Mouse (Mus musculus) heart, embryonic 15.5 days (tissue): ENCODE results near the gene Zswim3. TPM values are rescaled to one million over a fixed set of nuclear protein-coding genes. Genes with fewer than 3 reads are reported as not detected.

ENCODE experiments used
- ATAC-seq: fragments of 200-750 bp; cut with Nextera tagmentation; replicated peaks from 2 replicates; pipeline ENCODE4 v1.8.0; 2017; ENCODE audit warnings: low read depth, moderate TSS enrichment; ENCODE audit not compliant: insufficient number of reproducible peaks, insufficient read depth, low FRiP score
- H3K27ac ChIP-seq: fragments of 300-500 bp; sonication (generic); 2 replicates; pipeline ENCODE4 v1.5.1; 2015; ENCODE audit warnings: mild to moderate bottlenecking, inconsistent platforms
- H3K27me3 ChIP-seq: fragments of 300-500 bp; sonication (generic); 2 replicates; pipeline ENCODE4 v1.6.1; 2015; ENCODE audit warnings: inconsistent platforms
- H3K36me3 ChIP-seq: fragments of 300-500 bp; sonication (generic); 2 replicates; pipeline ENCODE4 v1.6.1; 2015; ENCODE audit warnings: mild to moderate bottlenecking, inconsistent platforms
- H3K4me1 ChIP-seq: fragments of 300-500 bp; sonication (generic); replicated peaks from 2 replicates; pipeline ENCODE4 v1.6.1; 2015; ENCODE audit warnings: inconsistent platforms
- H3K4me2 ChIP-seq: fragments of 300-500 bp; sonication (generic); 2 replicates; pipeline ENCODE4 v1.6.1; 2015; ENCODE audit warnings: inconsistent platforms, mild to moderate bottlenecking, moderate library complexity
- H3K4me3 ChIP-seq: fragments of 300-500 bp; sonication (generic); 2 replicates; pipeline ENCODE4 v1.5.1; 2015; ENCODE audit warnings: mild to moderate bottlenecking, inconsistent platforms
- H3K9ac ChIP-seq: fragments of 300-500 bp; sonication (generic); 2 replicates; pipeline ENCODE4 v1.6.1; 2015; ENCODE audit warnings: mild to moderate bottlenecking, inconsistent platforms
- H3K9me3 ChIP-seq: fragments of 300-500 bp; sonication (generic); replicated peaks from 2 replicates; pipeline ENCODE4 v1.6.1; 2016; ENCODE audit warnings: inconsistent platforms
- WGBS: fragments of 180-500 bp; shearing (Covaris S2); methylation state at CpG from one replicate; pipeline ENCODE4 v1.1.7; 2015; ENCODE audit warnings: mixed read lengths; 5-methylcytosine and 5-hydroxymethylcytosine counted together
- polyA plus RNA-seq: library from polyadenylated mRNA; unstranded; fragments of >200 nt; fragmentation: Nextera tagmentation; extraction: Ambion mirVana; gene quantifications from 2 replicates; pipeline ENCODE4 v1.2.1, GENCODE M21; 2015

Zswim3 gene
- polyA plus RNA-seq, 1 experiment from 2014 or later = 4.9 TPM

- Histone ChIP-seq H3K4me1 (peaks cover 15% of the 10 kb centered on the region), H3K27ac (0 out of 2 replicates have a peak overlapping the region, but pooled peaks have one; percentile 95), H3K4me3 (no peak overlapping the region), H3K36me3 (no peaks in the 10 kb centered on the region), H3K4me2 (no peak overlapping the region), H3K9ac (no peak overlapping the region), H3K9me3 (no peaks in the 10 kb centered on the region), H3K27me3 (no peaks in the 10 kb centered on the region)
- no peak for ATAC-seq
- WGBS = 71% methylated on average over 7 of the region's 7 CpGs
Measured at GRCm38 (mm10) chr2:164868491-164868890, 63.6 kb downstream of the Zswim3 start.

Other genes with a start within 250 kb of the Zswim3 start
- 10.0 and 39.8 TPM in 2 replicates for gene Wfdc2, start 242.7 kb upstream of the Zswim3 start, polyA plus RNA-seq
- gene Spint3, start 231.6 kb upstream of the Zswim3 start, polyA plus RNA-seq = not detected in 2 replicates
- 0.21 and 0.47 TPM in 2 replicates for gene Wfdc6a, start 219.7 kb upstream of the Zswim3 start, polyA plus RNA-seq
- not detected in 2 replicates for gene Eppin, start 211.5 kb upstream of the Zswim3 start, polyA plus RNA-seq
- not detected in 2 replicates for gene Wfdc6b, start 191.6 kb upstream of the Zswim3 start, polyA plus RNA-seq
- gene Wfdc8, start 191.5 kb upstream of the Zswim3 start, polyA plus RNA-seq = not detected in 2 replicates
- not detected in 2 replicates for gene Wfdc16, start 166.3 kb upstream of the Zswim3 start, polyA plus RNA-seq
- 0.31 TPM in 1 of 2 replicates, not detected in the other for gene Wfdc10, start 149.1 kb upstream of the Zswim3 start, polyA plus RNA-seq
- gene Wfdc9, start 148.5 kb upstream of the Zswim3 start, polyA plus RNA-seq = not detected in 2 replicates
- gene Wfdc11, start 131.0 kb upstream of the Zswim3 start, polyA plus RNA-seq = not detected in 2 replicates
- not detected in 2 replicates for gene Wfdc13, start 120.0 kb upstream of the Zswim3 start, polyA plus RNA-seq
- gene Spint4, start 106.6 kb upstream of the Zswim3 start, polyA plus RNA-seq = 0.19 TPM in 1 of 2 replicates, not detected in the other
- gene Spint5, start 89.8 kb upstream of the Zswim3 start, polyA plus RNA-seq = not detected in 2 replicates
- gene Wfdc3, start 59.2 kb upstream of the Zswim3 start, polyA plus RNA-seq = 0.74 and 0.77 TPM in 2 replicates
- gene Dnttip1, start 59.1 kb upstream of the Zswim3 start, polyA plus RNA-seq = 51.0 and 51.4 TPM in 2 replicates
- gene Ube2c, start 35.2 kb upstream of the Zswim3 start, polyA plus RNA-seq = 377 and 382 TPM in 2 replicates
- 4.9 and 5.2 TPM in 2 replicates for gene Tnnc2, start 25.1 kb upstream of the Zswim3 start, polyA plus RNA-seq
- gene Snx21, start 19.3 kb upstream of the Zswim3 start, polyA plus RNA-seq = 42.5 and 43.4 TPM in 2 replicates
- gene Acot8, start 216 bp upstream of the Zswim3 start, polyA plus RNA-seq = 12.0 and 15.0 TPM in 2 replicates
- gene Zswim1, start 17.6 kb downstream of the Zswim3 start, polyA plus RNA-seq = 8.1 and 10.3 TPM in 2 replicates
- not detected in 2 replicates for gene Spata25, start 23.4 kb downstream of the Zswim3 start, polyA plus RNA-seq
- gene Ctsa, start 27.8 kb downstream of the Zswim3 start, polyA plus RNA-seq = 167 and 180 TPM in 2 replicates
- 43.3 and 47.1 TPM in 2 replicates for gene Neurl2, start 28.4 kb downstream of the Zswim3 start, polyA plus RNA-seq
- 14.0 and 71.8 TPM in 2 replicates for gene Pltp, start 52.6 kb downstream of the Zswim3 start, polyA plus RNA-seq
- 53.4 and 56.4 TPM in 2 replicates for gene Pcif1, start 74.2 kb downstream of the Zswim3 start, polyA plus RNA-seq
- 5.9 and 10.9 TPM in 2 replicates for gene Zfp335, start 106.7 kb downstream of the Zswim3 start, polyA plus RNA-seq
- gene Mmp9, start 135.7 kb downstream of the Zswim3 start, polyA plus RNA-seq = 0.81 and 4.5 TPM in 2 replicates
- 0.21 and 0.53 TPM in 2 replicates for gene Slc12a5, start 155.7 kb downstream of the Zswim3 start, polyA plus RNA-seq
- 38.6 and 44.6 TPM in 2 replicates for gene Ncoa5, start 229.8 kb downstream of the Zswim3 start, polyA plus RNA-seq